Mouse (Mus musculus): ENCODE results near the gene Asic3.

DNA sequence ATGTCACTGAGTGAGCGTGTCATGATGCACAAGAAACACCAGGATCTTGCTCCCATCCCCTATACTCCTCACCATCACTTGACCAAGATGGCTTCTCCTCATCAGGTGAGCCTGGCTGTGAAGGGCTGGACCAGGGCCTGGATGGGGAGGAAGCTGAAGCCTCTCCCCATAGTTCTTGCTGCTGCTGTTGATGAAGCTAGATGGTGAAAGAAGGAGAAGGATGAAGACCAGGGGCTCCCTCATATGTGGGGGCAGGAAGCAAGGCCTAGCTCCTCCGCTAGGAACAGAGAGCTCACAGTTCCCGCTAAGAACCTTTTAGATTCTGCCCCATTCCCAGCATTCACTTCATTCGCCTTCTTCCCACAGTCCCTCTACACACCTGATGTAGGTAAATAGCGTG, 27.8 kb upstream of the Asic3 start:
- no peak for TF ChIP-seq CTCF (IDR thresholded peaks at IDR 0.05; ENCODE audit: control insufficient read depth, insufficient read depth, low read length)
- no peak for TF ChIP-seq POLR2A (IDR thresholded peaks at IDR 0.05; ENCODE audit: borderline replicate concordance, control insufficient read depth, low read depth, low read length)

Data from bone marrow, adult 2 months (tissue).